Mouse (Mus musculus): ENCODE results near the gene H1fnt.

The H1fnt gene

GRCm38 (mm10) chr15:98257193-98257592, at the start of gene H1fnt:
H1fnt (minus strand) TSS chr15:98257293.
- no peak for DNase-seq (ENCODE audit: low read depth)

GRCm38 (mm10) chr15:98295628-98296551, 38.8 kb upstream of the H1fnt start, which contains the start of gene Zfp641:
Zfp641 (minus strand) TSS chr15:98296161.
- peak; percentile 9 for DNase-seq (ENCODE audit: low read depth)

DNA sequence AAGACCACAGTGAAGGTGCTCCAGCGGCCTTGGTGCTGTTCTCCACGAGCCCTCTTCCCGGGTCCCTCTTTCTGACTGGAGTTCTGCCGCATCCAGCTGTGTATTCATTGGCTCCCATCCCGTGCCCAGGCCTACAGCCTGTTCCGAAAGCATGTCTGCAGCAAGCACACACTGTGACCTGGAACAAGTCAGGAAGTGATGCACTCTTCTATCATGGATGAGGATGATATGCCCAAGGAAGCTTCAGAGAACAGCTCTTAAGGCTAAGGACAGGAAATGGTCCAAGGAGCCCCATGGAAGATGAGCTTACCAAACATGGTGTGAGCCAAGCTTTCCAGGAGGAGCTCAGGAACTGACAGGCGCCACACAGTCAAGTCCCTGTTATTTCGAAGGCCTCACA, 36.6 kb upstream of the H1fnt start:
- DNase-seq (ENCODE audit: low read depth) = no peak

DNA sequence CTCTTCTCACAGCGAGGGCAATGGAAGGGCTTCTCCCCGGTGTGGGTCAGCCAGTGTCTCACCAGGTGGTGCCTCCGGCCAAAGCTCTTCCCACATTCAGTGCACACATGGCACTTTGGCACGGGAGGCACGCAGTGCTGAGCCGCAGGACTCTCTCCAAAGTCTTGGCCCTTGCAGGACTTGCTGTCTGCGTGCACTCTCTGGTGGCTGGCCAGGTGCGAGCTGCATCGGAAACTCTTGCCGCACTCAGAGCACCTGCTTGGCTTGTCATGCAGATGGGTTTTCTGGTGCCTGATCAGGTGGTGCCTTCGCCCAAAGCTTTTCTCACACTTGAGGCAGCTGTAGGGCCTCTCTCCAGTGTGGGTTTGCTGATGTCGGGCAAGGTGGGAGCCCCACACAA, 31.5 kb upstream of the H1fnt start:
- no peak for DNase-seq (ENCODE audit: low read depth)

GRCm38 (mm10) chr15:98286418-98286817, 29.3 kb upstream of the H1fnt start:
- no peak for DNase-seq (ENCODE audit: low read depth)

- no peak for DNase-seq (ENCODE audit: low read depth)
Measured at GRCm38 (mm10) chr15:98257776-98258175, 683 bp upstream of the H1fnt start.

DNA sequence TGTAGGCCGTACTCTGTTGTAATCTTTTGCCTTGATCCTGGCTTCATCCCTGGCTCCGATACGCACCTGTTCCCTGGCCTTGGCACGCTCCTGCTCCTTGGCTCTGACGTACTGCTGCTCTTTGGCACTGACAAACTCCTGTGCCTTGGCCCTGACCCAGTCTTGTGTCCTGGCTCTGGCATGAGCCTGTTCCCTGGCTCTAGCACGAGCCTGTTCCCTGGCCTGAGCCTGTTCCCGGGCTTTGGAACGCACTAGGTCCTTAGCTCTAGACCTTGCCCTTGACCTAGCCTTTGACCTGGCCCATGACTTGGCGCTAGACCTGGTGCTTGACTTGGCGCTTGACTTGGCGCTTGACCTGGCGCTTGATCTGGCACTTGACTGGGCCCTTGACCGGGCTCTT, 822 bp downstream of the H1fnt start:
- DNase-seq (ENCODE audit: low read depth) = no peak

DNA sequence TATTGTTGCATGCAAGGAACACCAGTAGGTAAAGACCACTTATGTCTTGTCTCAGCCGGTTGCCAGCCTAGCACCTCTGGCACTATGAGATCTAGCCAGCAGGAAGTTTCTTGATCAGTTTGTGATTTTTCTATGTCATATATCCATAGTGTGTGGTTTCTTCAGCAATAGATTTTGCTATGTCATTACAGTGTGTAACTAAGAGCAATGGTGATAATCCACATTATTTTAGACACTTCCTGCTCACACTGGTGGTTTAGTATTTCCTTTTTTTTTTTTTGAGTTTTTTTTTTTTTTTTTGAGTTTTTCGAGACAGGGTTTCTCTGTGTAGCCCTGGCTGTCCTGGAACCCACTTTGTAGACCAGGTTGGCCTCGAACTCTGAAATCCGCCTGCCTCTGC, 21.7 kb downstream of the H1fnt start:
- no peak for DNase-seq (ENCODE audit: low read depth)

DNA sequence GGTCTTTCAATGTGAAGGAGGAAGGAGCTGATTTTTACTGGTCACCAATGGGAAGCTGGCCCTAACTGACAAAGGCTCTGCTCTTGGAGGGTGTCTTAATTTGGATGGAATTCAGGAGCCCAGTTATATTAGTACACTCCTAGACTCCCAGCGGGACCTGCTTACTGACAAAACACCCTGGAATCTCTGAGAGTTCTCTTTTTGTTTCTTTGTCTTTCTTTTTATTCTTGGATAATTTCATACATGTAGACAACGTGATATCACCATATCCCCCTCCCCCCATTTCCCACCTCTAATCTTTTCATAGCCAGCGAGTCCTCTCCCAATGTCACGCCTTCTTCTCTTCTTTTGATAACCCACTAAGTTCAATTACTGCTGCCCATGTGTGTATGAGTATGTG, 22.7 kb downstream of the H1fnt start, which contains the start of gene Olfr286:
Gene Olfr286, minus strand, starts transcription at position 101 of the 400 bp plus-strand sequence.
- DNase-seq (ENCODE audit: low read depth) = no peak

DNA sequence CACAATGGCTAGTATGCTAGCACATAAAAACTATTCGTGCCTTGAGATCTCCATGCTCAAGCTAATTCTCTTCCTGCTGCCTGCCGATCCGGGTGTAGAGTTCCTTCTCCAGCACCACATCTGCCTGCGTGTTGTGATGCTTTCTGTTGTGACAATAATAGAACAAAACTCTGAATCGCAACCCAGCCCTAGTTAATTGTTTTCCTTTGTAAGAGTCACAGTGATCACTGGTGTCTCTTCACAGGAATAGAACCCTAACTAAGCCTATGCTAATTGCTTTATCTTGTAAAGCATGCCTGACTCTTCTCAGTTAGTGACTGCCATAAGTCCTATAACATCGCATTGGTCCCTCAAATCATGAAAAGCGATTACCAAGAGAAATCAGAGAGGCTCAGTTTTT, 31.0 kb downstream of the H1fnt start:
- DNase-seq (ENCODE audit: low read depth) = no peak

GRCm38 (mm10) chr15:98225610-98226009, 31.5 kb downstream of the H1fnt start:
- peak; percentile 2 for DNase-seq (ENCODE audit: low read depth)

GRCm38 (mm10) chr15:98222377-98222776, 34.7 kb downstream of the H1fnt start:
- DNase-seq (ENCODE audit: low read depth) = no peak

DNA sequence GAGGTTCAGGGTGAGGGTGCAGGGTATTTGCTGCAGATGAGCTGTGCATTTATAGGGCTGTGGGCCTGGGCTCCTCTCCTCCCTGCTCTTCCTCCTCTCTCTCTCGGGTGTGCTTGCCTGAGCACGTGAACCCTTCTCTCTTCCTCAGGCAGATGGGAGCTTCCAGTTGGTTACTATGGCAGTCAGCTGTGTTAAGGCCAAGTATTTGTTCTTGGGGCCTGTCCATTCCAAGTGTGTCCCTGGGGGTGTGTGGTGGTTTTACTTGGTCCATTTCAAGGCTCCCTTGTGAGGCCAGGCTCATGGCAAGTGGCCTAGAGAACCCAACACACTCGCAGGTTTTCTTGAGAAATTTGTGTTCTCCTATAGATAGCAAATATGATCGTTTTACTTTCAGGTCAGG, 36.2 kb downstream of the H1fnt start, which contains the start of the genes Gm44579 and Olfr287:
Gene Gm44579, minus strand, starts transcription at position 101 of the 400 bp plus-strand sequence.
Gene Olfr287, minus strand, starts transcription at position 180 of the 400 bp plus-strand sequence.
- DNase-seq (ENCODE audit: low read depth) = no peak

DNA sequence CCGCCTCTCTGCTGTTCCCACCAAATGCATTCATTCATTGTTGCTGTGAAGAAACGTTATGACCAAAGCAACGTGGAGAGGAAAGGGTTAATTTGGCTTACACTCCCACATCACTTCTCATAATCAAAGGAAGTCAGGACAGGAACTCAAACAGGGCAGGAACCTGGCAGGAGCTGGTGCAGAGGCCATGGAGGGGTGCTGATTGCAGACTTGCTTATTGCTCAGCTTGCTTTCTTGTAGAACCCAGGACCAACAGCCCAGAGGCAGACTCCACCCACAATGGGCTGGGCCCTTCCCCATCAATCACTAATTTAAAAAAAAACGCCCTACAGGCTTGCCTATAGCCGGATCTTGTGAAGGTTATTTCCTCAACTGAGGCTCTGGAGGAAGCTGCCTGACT, 43.0 kb downstream of the H1fnt start:
- DNase-seq (ENCODE audit: low read depth) = no peak

DNA sequence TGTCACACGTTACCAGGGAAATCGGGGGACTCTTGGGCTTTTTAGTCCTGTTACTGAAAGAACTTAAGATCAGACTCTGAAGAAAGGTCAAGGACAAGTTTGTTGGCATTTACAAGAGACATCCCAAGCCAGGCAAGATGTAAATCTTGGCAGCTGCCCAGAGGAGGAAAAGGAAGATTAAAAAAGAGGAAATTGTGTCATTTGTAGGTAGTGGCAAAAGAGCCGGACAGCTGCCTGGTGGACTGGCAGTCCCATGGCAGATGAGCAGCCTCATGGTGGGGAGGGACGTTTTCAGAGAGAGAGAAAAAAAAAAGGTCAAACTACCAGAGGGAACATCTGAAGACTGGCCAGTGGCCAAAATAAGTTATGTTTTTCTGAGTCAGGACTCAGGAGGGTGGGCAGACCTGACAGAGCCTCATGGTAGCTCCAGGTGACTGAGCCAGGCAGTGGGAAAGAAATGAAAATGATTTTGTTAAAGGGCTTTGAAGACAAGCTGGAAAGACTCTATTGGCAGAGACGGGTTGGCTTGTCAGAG, 43.7 kb downstream of the H1fnt start:
- DNase-seq (ENCODE audit: low read depth) = no peak

DNA sequence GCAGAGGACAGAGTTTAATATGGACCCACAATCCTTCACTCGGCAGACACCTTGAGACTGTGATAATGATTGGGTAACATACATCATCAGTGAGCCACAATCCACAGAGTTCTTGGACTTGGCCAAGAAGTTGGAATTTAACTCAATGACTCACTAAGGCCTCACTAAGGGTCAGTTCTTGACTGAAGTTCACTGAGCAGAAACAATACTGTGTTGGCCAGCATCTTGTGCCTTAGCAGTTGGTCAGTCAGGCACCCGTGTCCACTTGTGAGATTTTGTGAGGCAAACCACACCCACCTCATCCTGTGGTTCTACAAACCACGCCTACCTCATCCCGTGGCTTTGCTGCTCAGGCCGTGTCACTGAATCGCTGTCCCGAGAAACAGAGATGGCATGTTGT, 47.4 kb downstream of the H1fnt start:
- DNase-seq (ENCODE audit: low read depth) = no peak

Measured in induced T-regulatory cell, adult 2 months (primary cell).